Mouse (Mus musculus) adrenal gland (tissue): ENCODE measurements around the gene Pitpnc1.

Experiments used
- intact Hi-C: fragments of 180-260 bp; cut with DNase I; formaldehyde crosslinking; loops from one replicate; pipeline ENCODE4 v1.15.1; 2025

Gene Pitpnc1

DNA sequence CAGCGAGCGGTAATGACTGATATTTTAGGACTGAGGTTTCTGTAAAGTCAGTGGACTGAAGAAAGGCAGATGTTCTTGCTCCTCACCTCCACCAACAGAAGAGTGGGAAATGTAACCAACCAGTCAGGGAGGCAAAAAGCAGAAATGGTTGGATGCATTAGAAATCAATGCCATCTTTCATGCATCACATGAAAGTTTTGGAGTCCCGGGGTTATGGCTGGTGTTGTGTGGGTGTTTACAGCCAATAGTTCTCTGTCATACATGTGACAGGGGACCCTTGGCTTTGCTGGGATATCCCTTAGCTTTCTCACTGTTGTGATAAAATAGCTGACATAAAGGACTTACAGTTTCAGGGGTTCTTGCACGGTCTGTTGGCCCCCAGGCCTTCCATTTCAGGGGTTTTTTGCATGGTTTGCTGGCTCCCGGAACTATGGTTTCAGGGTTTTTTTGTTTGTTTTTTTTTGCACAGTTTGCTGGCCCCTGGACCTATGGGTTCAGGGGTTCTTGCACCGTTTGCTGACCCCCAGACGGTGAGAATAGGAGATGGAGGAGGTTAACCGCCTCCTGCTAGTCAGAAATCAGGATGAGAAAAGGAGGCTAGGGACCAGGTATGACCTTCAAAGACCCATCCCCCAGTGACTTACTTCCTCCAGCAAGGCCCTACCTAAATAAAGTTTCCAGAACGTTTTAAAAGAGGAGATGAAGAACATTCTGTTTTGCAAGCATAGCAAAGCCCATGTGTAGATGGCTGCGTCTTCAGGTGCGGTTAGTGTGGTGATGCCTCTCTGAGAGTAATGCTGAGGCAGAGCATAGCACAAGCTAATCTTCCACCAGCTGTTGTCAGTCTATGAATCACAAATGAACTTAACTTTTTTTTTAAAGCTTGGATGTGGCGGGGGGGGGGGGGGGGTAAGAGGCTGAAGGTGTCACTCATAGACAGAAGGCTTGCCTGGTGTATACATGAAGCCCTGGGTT is 27.1 kb downstream of the Pitpnc1 start:
- intact Hi-C loops: no loop called here

DNA sequence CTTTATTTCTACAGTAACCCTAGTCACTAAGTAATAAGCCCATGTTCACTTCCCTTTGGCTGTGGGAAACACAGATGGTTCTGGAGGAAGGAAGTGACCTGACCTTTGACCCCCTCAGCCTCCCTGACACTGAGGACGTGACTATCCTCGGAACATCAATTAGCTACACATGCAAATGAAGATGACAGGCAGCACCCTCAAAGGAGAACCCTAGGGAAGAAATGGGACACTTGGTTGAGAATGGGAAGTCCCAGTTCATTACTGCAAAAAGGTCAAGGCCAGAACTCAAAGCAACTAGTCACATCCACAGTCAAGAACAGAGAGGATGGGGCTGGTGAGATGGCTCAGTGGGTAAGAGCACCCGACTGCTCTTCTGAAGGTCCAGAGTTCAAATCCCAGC is 29.4 kb downstream of the Pitpnc1 start:
- intact Hi-C loops: no loop called here

GRCm38 (mm10) chr11:107438140-107438539 is 32.4 kb downstream of the Pitpnc1 start:
- intact Hi-C loops: no loop called here

- intact Hi-C loops: no loop called here
Observed at GRCm38 (mm10) chr11:107437723-107438122, 32.8 kb downstream of the Pitpnc1 start.

GRCm38 (mm10) chr11:107435776-107436449 is 34.6 kb downstream of the Pitpnc1 start:
- intact Hi-C loops: no loop called here

GRCm38 (mm10) chr11:107431197-107431965 is 39.1 kb downstream of the Pitpnc1 start:
- intact Hi-C loops: no loop called here

DNA sequence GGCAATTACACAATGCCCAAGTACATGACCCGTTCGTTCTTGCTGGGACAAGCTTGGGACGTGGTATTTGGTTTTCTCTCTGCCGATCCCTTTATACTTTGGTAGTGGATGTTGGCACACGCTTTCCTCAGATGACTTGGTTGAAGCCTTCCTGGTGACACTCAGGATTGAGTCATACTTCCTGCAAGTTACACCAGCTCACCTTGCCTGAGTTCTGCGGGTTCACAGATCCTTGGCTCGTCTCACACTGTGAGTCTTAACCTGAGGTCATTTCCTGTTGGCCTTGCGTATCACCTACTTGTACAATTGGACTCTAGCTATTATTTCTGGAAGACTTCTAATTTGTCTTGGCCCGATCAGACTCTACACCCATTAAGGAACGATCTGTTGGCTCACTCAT is 42.5 kb downstream of the Pitpnc1 start:
- intact Hi-C loops: no loop called here

DNA sequence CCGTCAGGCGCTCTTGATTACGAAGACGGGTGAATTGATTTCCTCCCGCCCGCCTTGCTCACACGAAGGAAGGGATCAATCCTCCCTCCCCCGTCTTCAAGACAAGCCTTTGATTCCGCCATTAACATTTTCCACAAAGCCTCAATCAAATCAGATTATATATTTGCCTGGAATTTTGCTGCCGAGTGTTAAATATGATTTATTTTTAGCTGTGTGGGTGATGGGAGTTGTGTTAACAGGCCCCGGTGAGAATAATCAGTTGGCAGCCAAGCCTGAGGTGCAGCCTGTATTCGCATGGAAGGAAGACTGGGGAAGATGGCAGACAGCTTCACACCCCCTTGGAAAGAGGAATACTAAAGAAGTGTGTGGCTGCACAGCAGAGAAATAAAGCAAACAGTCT is 46.3 kb downstream of the Pitpnc1 start:
- intact Hi-C loops: no loop called here

- intact Hi-C loops: no loop called here
Observed at GRCm38 (mm10) chr11:107422356-107422754, 48.1 kb downstream of the Pitpnc1 start.

DNA sequence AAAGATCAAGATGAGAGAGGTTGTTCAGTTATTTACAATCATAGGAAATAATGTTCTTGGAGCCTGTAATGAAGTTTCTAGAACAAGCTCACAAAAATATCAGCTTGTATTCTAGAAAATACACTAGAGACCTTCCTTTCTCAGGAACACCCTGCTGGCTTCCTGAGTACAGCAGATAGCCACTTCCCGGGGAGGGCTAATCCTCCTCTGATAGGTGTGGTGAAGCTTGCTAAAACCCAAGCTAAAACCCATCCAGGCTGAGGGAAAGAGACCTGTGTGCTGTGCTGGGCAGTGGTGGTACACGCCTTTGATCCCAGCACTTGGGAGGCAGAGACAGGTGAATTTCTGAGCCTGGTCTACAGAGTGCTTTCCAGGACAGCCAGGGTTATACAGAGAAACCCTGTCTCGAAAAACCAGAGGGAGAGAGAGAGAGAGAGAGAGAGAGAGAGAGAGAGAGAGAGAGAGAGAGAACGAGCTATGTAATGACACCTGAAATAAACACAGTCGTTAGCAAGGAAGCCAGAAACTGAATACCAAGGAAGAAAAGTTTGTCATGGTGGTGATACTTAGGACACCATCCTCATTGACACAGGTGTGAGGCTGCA is 48.6 kb downstream of the Pitpnc1 start:
- intact Hi-C loops: no loop called here

- intact Hi-C loops: no loop called here
Observed at GRCm38 (mm10) chr11:107419925-107420324, 50.6 kb downstream of the Pitpnc1 start.

GRCm38 (mm10) chr11:107417041-107417583 is 53.4 kb downstream of the Pitpnc1 start:
- intact Hi-C loops: no loop called here

GRCm38 (mm10) chr11:107416561-107416926 is 54.0 kb downstream of the Pitpnc1 start:
- intact Hi-C loops: no loop called here

DNA sequence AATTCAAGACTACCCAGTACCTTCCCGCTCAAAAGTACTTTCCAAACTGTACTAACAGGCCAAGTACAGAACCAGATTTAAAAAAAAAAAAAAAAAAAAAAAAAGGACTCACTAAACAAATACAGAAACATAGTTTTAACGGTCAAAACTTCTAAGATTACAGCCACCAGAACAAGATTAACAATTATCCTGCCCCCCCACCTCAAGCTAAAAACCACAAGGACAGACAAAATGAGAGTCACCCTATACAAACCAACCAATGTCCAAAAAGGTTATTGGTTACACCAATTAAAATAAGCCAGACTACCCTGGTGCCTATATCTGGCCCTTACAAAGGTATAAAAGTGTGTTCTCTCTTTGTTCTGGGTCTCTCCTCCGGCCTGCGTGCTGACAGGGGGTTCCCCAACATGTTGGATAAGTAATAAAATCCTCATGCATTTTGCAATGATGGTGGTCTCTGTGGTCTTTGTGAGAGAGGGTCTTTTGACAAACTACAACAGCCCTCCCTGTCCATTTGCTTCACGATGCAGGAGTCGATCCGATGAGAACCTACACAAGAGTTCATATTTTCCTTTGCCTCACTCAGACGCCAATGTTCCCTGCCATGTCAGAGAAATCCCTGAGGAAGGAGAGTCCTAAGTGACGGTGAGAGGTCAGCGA is 54.5 kb downstream of the Pitpnc1 start:
- intact Hi-C loops: no loop called here

GRCm38 (mm10) chr11:107414996-107415747 is 55.3 kb downstream of the Pitpnc1 start:
- intact Hi-C loops: no loop called here

- intact Hi-C loops: no loop called here
Observed at GRCm38 (mm10) chr11:107413251-107413655, 57.2 kb downstream of the Pitpnc1 start.

DNA sequence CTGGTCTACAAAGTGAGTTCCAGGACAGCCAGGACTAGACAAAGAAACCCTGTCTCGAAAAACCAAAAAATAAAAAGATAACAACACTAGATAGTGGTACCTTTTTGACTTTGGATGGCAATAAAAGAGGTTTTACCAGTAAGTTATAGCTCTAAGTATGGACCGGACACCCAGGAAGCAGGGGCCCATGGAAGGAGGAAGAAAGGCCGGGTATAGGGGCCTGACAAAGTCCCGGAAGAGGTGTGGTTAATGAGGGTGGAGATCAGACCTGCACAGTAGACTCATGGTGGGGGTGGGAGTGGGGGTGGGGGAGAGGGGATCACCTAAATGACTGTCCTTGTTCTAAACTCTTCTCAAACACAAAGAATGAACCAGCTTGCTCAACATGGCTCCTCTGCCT is 58.4 kb downstream of the Pitpnc1 start:
- intact Hi-C loops: no loop called here

DNA sequence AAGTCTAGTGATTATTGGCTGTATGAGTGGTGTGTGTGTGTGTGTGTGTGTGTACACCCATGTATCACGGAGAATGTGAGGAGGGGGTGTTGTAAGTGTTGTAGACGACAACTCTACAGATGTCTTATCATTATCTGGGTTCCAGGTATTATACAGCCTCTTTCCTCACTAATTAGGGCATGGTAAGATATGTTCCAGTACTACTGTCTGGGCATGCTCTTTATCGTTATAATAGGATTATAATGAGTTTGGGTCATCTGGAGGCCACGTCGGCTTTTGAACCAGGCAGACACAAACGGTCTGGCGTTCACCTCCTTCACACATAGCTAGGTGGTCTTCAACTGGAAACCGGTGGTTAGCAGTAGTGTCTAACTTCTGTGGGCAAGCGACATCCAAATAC is 58.9 kb downstream of the Pitpnc1 start:
- intact Hi-C loops: no loop called here

GRCm38 (mm10) chr11:107410804-107411203 is 59.7 kb downstream of the Pitpnc1 start:
- intact Hi-C loops: no loop called here
